Mouse (Mus musculus): ENCODE measurements around the gene St8sia4.

The St8sia4 gene

DNA sequence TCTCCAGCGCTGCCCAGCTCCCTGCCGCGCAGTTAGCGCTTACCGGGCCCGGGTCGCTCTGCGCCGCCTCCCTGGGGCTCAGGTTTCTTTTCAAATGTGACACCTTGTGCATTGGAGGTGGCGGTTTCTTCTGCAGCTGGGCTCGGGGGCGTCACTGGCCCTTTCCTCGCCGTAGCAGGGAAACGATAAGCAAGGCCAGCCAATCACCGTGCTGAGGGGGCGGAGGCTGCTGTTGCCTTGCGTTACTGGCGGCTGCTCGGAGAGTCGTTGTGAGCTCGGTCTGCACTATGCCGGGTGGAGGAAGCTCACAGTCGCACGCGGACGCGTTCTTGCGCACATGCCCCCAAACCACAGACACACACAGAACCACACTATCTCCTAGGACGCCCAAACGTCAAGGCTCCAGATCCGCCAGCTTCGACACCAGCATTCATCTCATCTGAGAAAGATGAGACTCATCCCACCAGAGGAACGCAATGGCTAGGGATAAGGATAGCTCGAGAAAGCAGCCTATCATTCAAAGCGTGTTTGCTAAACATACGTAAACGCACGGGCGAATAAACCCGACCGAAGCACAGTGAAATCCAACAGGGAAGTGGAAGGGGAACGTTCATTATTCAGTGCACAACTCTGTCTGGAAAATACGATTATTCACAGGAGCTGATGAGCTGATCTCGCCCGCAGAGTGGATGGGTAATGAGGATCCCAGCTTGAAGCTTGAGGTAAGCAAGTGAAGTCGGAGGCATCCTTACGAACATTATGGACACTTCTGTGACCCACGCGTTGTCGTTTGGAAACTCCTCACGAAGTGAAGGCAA lies at the start of gene St8sia4:
Gene St8sia4 (minus strand): TSS at position 137 of the 818 bp plus-strand sequence.
- peak; percentile 84 for DNase-seq (ENCODE audit: low read depth, low spot score)

- DNase-seq (ENCODE audit: low read depth, low spot score), result no peak
Observed at GRCm38 (mm10) chr1:95709181-95709580, 41.8 kb upstream of the St8sia4 start.

- peak; percentile 44 for DNase-seq (ENCODE audit: low read depth, low spot score)
Observed at GRCm38 (mm10) chr1:95699903-95700302, 32.5 kb upstream of the St8sia4 start.

GRCm38 (mm10) chr1:95674052-95674451 lies 6.7 kb upstream of the St8sia4 start:
- DNase-seq (ENCODE audit: low read depth, low spot score), result no peak

DNA sequence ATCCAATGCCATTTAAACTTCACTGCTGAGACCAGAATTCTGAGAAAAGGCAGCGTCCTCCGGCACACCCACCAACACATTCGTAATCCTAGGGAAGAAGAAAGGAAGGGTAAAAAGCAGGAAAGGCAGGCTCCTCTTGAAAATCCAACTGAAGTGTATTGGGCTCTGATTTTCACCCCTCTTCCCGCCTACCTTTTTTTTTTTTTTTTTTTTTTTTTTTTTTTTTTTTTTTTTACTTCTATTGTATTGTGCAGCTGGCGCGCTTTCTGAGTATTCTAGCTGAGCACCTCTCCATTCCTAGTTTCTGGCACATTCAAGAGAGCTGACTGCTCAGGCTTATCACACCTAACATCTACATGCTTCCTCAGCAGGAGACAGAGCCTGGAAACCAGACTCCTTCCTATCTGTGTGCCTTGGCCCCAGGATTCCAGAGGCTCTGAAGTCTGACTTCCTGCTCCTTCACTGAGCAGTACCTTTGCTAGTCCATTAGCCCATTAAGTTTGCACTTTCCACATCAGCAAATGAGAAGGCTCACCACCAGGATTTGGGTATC lies 958 bp upstream of the St8sia4 start:
- no peak for DNase-seq (ENCODE audit: low read depth, low spot score)

DNA sequence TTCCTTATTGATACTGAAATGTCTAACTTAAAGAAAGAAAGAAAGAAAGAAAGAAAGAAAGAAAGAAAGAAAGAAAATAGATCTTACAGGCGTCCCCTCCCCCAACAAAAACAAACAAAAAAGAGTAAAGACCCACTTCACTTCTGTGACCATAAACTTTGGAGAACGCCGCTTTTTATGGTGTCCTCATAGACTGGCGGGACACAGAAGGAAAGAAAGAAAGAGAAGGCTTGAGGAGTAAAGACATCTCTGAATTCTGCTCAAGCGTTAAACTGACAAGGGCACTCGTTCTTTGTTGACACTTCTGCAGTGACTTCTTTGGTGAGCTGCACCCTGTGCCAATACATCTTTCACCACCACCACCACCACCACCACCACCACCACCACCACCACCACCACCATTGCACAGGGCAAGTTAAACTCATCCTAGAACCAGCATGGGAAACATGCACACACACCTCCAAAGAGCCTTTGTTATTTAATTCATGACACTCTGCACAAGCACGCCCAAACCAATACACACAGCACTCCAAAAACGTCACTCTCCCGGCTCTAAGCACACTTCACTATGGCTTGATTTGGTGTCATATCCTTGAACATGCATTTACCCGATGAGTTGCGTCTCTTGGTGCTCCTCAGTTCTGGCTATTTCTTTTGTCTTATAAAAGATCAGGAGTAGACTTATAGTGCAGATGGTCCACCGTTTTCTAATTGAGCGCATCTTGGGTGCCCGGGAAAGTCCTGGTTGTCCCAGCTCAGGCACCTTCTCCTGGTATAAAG lies 640 bp downstream of the St8sia4 start:
- DNase-seq (ENCODE audit: low read depth, low spot score), result peak; percentile 22

DNA sequence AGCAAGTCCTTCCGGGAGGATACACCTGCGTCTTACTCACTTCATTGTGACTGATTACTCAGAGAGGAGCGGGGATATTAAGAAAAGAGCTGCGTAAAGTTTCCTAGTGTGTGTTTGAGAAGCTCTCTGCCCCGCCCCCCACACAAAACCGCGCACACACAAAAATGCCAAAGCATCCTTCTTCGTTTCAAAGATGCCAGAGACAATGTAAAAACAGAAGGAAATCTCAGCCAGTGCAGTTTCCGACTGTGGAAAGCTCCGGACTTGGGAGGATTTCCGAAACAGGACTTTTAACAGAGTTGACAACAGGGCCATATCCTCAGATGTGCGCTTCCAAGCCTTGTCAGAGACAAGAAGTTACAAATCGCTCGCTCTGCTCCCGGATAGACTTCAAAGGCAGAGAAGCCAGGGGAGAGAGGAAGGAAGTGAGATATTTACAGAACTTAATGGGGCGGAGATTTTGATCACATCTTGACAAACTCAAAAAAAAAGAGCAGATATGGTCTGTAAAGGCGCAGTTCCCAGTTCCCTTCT lies 1.4 kb downstream of the St8sia4 start:
- no peak for DNase-seq (ENCODE audit: low read depth, low spot score)

DNA sequence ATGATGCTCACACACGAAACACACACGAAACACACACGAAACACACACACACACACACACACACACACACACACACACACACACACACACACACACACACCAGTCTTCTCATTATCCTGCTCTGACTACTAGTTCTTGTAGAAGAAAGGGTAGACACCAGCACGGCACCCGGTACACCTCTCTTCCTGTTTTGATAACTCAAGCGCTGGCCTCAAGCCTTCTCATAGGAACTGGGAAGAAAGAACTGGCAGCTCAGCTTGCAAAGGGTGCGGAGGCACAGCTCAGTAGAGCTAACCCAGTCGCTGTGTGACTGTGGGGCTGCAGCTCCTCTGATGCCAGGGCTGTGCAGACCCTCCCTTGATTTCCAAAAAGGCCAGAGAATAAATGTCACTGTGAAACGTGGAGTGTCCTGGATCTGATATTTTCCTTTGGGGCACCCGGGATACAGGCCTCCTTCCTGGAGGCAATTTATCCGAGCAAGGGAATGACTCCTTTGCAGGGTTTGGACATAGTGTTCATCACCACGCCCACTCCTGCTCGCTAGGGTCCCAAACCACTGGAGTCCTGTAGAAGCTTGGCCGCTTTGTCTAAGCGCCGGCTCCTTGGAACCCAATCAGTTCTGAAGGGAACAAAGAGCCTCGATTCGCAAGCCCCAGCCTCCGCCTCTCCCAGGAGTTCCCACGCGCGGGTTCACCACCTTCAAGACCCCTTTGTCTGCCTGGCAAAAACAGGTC lies 2.2 kb downstream of the St8sia4 start:
- peak; percentile 16 for DNase-seq (ENCODE audit: low read depth, low spot score)

GRCm38 (mm10) chr1:95664321-95664825 lies 3.0 kb downstream of the St8sia4 start:
- DNase-seq (ENCODE audit: low read depth, low spot score), result no peak

DNA sequence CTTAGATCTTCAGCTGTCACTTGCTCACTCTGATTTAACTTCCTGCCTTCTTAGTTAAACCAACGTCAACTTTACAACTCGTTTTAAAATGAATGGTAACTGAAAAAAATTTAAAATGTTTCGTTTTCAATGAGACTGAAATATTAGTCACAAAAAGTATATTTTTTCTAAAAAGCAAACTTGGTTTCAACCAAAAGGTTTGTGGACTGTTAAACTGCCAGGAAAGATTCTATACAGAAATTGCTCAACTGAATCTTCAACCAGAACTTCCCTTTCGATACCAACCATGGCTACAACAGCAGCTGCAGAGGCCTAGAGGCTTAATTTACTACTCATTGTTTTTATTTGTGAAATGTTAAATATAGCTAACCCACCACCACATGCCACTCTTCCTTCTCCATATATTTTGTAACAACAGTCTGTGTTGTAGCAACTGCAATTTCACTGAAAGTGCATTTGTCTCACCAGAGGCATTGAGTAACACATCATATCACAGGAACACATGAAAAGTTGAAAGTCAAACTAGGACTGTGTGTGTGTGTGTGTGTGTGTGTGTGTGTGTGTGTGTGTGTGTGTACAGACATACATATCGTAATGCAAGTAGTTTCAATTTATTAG lies 10.2 kb downstream of the St8sia4 start:
- no peak for DNase-seq (ENCODE audit: low read depth, low spot score)

DNA sequence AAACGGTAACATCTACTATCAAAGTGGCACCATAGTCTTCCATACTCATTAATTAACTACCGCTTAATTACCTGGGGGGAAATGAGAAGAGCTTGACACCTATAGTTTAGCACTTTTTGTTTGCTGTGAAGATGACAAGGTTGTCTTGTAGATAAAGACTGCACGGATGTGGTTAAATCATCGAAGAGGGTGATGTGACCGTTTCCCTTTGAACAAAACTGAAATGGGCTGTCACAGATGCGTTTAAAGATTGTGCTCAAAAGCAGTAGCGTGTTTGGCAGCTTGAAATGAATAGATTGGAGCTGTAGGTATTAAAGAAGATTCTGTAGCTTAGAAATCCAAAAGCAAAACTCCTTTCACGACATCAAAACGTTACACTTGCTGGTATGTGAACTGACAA lies 11.8 kb downstream of the St8sia4 start:
- no peak for DNase-seq (ENCODE audit: low read depth, low spot score)

GRCm38 (mm10) chr1:95653445-95653844 lies 13.9 kb downstream of the St8sia4 start:
- DNase-seq (ENCODE audit: low read depth, low spot score), result no peak

DNA sequence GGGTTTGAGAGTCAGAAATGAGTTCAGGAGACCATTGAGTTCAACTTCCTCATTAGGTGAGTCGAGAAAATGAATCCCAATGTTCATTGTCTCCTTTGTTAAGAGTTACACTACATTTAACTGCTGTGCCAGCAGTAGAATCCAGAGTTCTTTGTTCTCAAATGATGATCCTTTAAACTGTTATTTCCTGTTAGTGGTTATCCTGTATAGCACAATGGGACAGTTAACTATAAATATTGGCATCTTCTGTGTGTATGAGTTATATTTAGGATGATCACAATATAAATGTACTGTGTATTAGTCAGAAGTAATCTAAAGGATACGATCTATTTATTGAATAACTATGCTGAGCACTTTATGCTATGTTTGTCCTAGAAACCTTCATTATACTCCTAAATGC lies 23.1 kb downstream of the St8sia4 start:
- no peak for DNase-seq (ENCODE audit: low read depth, low spot score)

DNA sequence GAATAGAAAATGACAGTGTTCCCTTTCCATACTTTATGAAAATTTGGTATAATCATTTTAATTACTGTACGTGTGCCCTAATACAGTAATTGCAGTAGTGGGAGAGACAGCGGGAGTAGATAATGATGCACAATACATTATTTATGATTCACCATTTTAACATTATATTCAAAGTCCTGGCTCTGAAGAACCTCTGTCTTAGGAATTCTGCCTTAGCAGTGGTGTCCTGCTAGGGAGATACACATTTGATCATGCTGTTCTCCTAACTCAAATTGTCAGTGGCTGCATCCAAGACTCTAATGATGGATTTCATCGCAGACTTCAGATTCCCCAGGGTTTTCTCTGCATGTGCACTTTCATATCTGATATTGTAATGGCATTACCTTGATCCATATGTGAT lies 28.4 kb downstream of the St8sia4 start:
- DNase-seq (ENCODE audit: low read depth, low spot score), result no peak

DNA sequence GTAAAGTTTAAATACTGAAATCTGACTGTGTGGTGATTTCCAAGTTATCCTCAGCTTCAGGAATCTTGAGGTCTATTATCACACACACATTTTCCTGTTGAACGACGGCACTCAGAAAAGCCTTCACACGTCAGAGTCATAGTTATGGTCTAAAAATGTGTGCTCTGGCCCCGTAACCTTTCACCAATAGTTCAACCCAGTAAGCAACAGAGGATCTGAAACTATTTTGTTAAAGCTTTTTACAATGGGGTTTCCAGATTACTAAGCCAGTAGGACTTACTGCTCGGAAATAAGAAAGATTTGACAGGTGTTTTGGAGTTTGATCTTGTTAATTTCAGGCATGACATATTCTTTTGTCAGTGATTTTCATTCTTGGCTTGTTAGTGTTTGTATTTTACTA lies 43.0 kb downstream of the St8sia4 start:
- no peak for DNase-seq (ENCODE audit: low read depth, low spot score)

DNA sequence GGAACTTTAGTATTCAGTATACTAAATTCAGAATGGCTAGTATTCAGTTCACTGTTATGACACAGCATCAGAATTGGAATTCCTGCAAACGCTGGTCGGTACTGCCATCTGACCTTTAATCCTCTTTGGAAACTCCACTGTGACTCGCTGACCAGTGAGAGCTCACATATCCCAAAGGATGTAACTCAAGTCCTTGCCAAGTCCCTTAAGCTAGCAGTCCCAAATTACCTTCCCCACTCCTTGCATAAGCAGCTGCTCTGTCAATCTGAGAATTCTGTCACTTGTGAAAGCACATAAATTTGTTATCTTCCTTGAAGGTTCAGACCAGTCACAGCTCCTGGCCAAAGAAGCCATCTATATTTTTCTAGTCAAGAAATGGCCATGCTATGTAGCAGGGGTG lies 48.7 kb downstream of the St8sia4 start:
- no peak for DNase-seq (ENCODE audit: low read depth, low spot score)

GRCm38 (mm10) chr1:95618125-95618524 lies 49.2 kb downstream of the St8sia4 start:
- DNase-seq (ENCODE audit: low read depth, low spot score), result no peak

GRCm38 (mm10) chr1:95610017-95610416 lies 57.4 kb downstream of the St8sia4 start:
- no peak for DNase-seq (ENCODE audit: low read depth, low spot score)

DNA sequence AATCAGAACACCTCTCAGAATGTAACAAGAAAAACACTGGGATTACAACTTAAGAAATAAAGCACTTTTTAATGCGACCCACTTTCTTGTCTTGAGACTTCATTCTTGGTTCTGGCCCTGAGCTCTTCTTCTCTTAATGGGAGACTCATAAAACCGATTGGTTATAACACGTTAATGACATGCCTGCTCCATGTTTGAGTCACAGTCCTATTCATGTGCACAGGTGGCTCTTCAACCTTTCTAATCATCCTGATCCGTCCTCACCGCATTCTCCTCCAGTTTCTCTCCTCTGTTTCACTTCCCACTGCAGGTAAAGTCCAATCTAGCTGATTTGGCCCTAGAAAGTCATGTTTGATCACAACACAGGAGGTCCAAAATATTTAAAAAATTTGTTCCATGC lies 58.3 kb downstream of the St8sia4 start:
- no peak for DNase-seq (ENCODE audit: low read depth, low spot score)

- no peak for DNase-seq (ENCODE audit: low read depth, low spot score)
Observed at GRCm38 (mm10) chr1:95605458-95605857, 61.9 kb downstream of the St8sia4 start.

- no peak for DNase-seq (ENCODE audit: low read depth, low spot score)
Observed at GRCm38 (mm10) chr1:95598108-95598507, 69.3 kb downstream of the St8sia4 start.

All from ZHBTc4 (cell line).